Mouse (Mus musculus) urinary bladder, postnatal 0 days (tissue): ENCODE measurements around the gene Ankrd26. TPM values are rescaled to one million over a fixed set of nuclear protein-coding genes. Genes with fewer than 3 reads are reported as not detected.

ENCODE experiments used
- polyA plus RNA-seq: library from polyadenylated mRNA; unstranded; fragments of >200 nt; fragmentation: Nextera tagmentation; extraction: Ambion mirVana; gene quantifications from 2 replicates; pipeline ENCODE4 v1.2.1, GENCODE M21; 2015

Ankrd26 gene
- 2.8 and 4.9 TPM in 2 replicates for polyA plus RNA-seq

DNA sequence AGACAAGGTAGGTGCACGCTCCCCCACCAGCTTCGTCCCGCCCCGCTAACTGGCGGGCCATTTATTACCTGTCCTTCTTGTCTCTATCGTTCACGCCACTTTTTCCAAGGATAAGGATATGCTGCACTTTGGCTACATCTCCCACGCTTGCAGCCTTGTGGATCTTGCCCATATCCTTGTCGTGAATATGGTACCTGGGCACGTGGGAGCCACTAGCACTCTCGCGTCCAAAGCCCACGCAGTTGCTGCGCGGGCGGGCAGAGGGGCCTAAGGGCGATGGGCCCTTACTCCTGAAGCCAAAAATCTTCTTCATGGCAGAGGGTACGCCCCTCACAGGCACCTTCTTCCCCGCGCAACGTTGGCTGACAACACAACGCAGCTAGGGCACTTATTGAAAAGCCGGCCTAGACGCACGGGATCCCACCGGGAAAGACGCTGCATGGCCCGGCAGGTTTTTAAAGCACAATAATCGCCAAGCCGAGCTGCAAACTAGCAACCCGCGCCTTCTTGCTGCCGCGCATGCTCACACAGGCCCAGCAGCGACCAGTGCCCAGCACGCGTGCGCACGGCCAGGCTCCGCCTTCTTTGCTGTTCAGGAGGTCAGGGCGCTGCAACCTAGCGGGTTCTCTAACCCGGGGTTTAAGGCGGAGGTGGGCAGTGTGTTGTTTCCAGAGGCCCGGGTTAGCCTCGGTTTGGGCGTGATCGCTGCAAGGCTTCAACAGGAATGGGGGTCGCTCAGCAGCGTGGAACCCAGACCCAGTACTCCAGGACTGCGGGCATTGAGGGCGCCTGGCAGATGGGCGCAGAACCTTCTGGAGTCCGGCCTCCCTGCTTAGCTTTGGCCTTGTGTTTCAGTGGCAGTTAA lies at the start of gene Ankrd26:
Gene Ankrd26, minus strand, starts transcription at position 482 of the 865 bp plus-strand sequence.

DNA sequence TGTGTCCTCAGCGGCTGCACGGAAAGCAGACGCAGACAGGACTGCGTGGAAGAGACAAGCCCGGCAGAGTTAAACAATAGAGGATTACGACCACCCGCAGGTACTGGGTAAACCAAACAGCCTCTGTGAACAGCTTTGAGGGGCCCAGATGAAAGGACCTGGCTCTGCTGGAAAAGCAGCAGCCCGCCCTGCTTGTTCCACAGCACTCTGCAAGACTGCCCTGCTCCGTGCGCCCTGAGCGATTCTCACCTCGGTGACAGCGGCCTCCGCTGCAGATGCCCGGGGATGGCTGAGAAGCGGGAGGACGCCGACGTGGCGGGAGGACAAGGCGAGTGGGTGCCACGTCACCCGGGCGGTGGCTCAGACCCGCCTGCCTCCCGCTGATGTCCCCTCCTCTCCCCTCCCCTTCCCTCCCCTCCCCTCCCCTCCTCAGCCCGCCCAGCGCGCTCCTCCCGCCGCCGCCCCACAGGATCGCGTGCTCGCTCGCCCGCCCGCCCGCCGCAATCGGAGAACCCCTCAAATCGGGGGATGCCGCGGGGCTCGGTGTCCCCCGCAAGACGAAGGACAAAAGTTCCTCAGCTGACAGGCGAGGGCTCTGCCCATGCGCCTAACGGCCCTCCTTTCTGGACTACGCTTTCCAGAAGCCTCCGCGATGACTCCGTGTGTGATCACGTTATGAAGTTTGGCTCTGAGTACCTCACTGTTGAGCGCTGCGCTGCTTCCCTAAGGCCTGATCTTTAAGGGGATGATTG lies 82.9 kb downstream of the Ankrd26 start, which contains the start of gene Zfp9:
Gene Zfp9, minus strand, starts transcription at position 364 of the 752 bp plus-strand sequence.

DNA sequence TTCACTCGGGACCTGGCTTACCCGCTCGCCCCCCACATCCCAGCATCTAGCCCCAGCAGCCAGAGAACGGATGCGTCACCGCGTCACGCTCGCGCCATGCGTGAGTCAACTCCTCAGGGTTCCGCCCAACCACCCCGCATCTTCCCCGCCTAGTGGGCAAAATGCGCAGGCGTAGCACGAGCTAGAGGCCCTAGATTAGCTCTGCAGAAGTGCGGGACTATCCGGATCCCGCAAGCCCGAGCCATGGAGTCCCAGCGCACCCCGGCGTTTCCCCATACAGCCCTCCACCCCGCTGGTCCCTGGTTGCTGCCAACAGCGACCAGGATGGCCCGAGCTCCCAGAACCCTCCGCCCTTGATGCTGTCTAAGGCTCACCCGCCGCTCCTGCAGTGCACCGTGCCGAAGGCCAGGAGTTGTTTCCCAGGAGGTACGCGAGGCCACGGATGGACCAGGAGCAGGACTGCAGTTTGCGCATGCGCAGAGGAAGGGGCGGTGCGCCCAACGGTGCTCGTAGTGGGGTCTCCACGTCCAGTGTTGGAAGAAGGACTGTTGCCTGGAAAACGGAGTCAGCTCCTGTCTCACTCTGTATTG lies 106.9 kb downstream of the Ankrd26 start, which contains the start of gene Zfp248:
Gene Zfp248, minus strand, starts transcription at position 487 of the 590 bp plus-strand sequence.

Other genes starting within 250 kb of the Ankrd26 start
- 12.8 and 14.3 TPM in 2 replicates for gene Bms1, start 142.8 kb downstream of the Ankrd26 start, polyA plus RNA-seq
- gene Zfp248, start 106.7 kb downstream of the Ankrd26 start, polyA plus RNA-seq = 3.5 and 3.6 TPM in 2 replicates
- gene Zfp9, start 82.9 kb downstream of the Ankrd26 start, polyA plus RNA-seq = 6.1 and 7.6 TPM in 2 replicates